Mouse (Mus musculus): ENCODE data around the gene Smpd4.

GRCm38 (mm10) chr16:17650711-17651110 is 31.6 kb downstream of the Smpd4 start:
- TF ChIP-seq CTCF (IDR thresholded peaks at IDR 0.05; ENCODE audit: borderline replicate concordance, insufficient read depth, low read depth, low read length) (no peak), POLR2A (IDR thresholded peaks at IDR 0.05; ENCODE audit: borderline replicate concordance, insufficient read depth, low read length) (0 out of 2 replicates have a peak, but pooled peaks have one; percentile 15)

Data from cerebellum, adult 2 months (tissue).